Mouse (Mus musculus) left cerebral cortex, adult 2 months (tissue): Measurements from ENCODE around the gene Smarcb1. TPM values are rescaled to one million over a fixed set of nuclear protein-coding genes. Genes with fewer than 3 reads are reported as not detected.

Source experiments
- DNase-seq, 2 experiments: peaks; one replicate each; pipeline ENCODE4 v3.0.0; 2021 to 2022; ENCODE audit warnings: low spot score in 2 of 2, mixed read lengths in 1 of 2; ENCODE audit errors: extremely low spot score in 1 of 2
- H3K27ac ChIP-seq: fragments of 200-600 bp; 2 replicates; pipeline ENCODE4 v1.8.1; 2022
- H3K4me3 ChIP-seq: fragments of 200-600 bp; 2 replicates; pipeline ENCODE4 v1.8.1; 2022
- CTCF ChIP-seq: fragments of 200-600 bp; IDR thresholded peaks from 2 replicates; pipeline ENCODE4 v1.8.1; 2022; ENCODE audit warnings: antibody characterized with exemption, mild to moderate bottlenecking, moderate library complexity
- intact Hi-C: fragments of 180-260 bp; cut with DNase I; formaldehyde crosslinking; loops from one replicate; pipeline ENCODE4 v1.15.1; 2025
- long read RNA-seq, 2 experiments: library from polyadenylated mRNA; stranded (forward); transcript quantifications; one replicate each; pipeline ENCODE4 v2.0.0; 2021; ENCODE audit warnings: borderline mapping rate in 2 of 2
- total RNA-seq, 2 experiments: library from RNA; stranded (reverse); gene quantifications; 2 replicates each; pipeline ENCODE4 v1.2.3; 2021

The Smarcb1 gene
- total RNA-seq = 10 to 100 TPM; 75.8 to 78.2 TPM
- long read RNA-seq, experiment 1, full-length matches to known transcripts = 66 of 74 reads
- long read RNA-seq, experiment 1, partial matches to known transcripts = 4 of 74 reads
- long read RNA-seq, experiment 1, other reads (novel, unspliced or antisense) = 4 of 74 reads
- long read RNA-seq, experiment 2, transcript Smarcb1-202 (9 exons, 1,622 nt) = minor isoform, 18 of 66 reads
- long read RNA-seq, experiment 2, transcript Smarcb1-201 (9 exons, 1,660 nt) = major isoform, 34 of 66 reads
- long read RNA-seq, experiment 2, partial matches to known transcripts = 10 of 66 reads
- long read RNA-seq, experiment 2, other reads (novel, unspliced or antisense) = 4 of 66 reads

DNA sequence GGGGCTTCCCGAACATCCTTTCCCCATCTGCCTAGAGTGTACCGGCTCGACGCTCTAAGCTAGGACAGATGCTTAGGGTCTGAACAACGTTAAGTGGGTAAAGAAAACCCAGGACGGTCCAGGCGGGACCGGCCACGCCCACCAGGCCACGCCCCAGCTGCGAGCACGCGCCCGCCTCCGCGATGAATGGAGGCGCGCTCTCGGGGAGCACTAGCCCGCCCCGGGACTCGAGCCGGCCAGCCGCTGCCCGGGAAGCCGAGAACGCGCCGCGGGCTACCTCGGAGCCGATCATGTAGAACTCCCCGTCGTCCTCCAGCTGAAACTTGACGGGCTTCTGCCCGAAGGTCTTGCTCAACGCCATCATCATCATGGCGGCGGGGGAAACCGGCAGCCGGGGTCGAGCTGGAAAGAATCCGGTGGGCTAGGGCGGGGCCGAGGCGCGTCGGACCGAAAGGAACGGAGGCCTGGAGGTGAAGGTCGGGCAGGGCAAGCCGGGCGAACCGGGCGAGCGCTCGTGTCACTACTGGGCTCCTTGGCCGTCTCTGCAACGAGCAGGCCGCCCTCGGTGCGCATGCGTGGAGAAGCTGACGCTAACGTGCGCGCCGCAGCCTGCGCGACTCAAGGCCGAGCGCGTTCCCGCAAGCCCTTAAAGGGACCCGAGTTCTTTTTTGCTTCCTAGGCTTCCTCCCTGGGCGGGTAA is at the start of gene Smarcb1:
Gene Smarcb1 (minus strand): TSS at position 592 of the 700 bp plus-strand sequence.
- intact Hi-C loops = loop anchor here (1.0 to 2.0 kb wide), 2 partner anchors 24 to 30 kb away; no protein-coding TSS in a partner anchor
- no peak for TF ChIP-seq CTCF
- Histone ChIP-seq H3K4me3 (peak within 1 kb of the TSS; percentile 99), H3K27ac (peak within 1 kb of the TSS; percentile 100)
- peak; percentile 95 for DNase-seq

DNA sequence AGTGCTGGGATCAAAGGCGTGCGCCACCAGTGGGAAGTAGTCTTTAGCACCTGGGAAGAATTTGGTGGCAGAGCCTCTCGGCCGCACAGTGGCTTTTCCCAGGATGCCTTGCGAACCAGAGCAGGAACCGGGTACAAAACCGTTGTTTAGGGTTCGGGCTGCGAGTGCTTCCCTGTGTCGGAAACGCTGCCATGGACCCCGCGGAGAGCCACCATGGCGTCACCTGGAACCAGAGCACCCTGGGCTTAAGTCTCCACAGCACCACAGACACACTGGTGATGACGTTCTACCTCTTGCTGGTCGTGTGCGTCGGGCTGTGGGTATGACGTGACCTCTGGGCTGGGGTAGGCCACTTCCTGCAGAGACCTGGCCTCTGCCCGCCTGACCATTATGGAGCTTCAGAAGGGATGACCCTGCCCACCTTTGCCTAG is 33.0 kb upstream of the Smarcb1 start, which contains the start of gene Gm5134:
Gene Gm5134 (plus strand): TSS at position 134 of the 431 bp plus-strand sequence.
- Histone ChIP-seq H3K4me3 (no peak within 1 kb of the TSS), H3K27ac (no peak within 1 kb of the TSS)
- intact Hi-C loops = loop anchor here (10.0 kb wide), 1 partner anchor 770 kb away; no protein-coding TSS in a partner anchor
- no peak for TF ChIP-seq CTCF
- no peak for DNase-seq

- intact Hi-C loops = loop anchor here (1.0 to 10.0 kb wide), 6 partner anchors 31 to 767 kb away; partner anchors contain the start of gene Smarcb1
- peak overlapping the region; percentile 37 for H3K4me3 ChIP-seq
- no peak overlapping the region for H3K27ac ChIP-seq
- TF ChIP-seq CTCF = peak; percentile 78
- no peak for DNase-seq
Measured at GRCm38 (mm10) chr10:75951424-75952050, 30.1 kb upstream of the Smarcb1 start.

DNA sequence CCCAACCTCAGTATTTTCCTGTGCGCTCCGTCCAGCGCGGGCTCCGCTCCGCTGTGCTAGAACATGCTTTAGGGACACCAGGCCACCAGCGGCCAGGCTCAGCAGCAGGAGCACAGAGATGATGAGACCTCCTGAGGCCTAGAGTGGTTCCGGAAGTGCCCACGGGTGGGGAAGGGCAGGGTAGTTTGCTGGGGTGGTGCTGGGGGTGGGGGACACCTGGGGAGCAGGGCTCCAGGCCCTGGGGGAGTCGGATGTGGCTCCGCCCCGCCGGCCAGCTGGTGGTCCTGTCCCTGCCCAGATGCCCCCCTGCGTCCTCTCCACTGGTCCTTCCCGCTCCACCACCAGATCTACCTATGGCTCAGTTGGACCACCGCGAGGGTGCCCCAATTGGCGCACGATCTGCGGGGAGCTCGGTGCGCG is 29.4 kb upstream of the Smarcb1 start:
- Histone ChIP-seq H3K27ac (no peak overlapping the region), H3K4me3 (peak overlapping the region; percentile 37)
- DNase-seq = no peak
- intact Hi-C loops = loop anchor here (1.0 to 10.0 kb wide), 6 partner anchors 30 to 766 kb away; partner anchors contain the start of gene Smarcb1
- TF ChIP-seq CTCF = no peak

DNA sequence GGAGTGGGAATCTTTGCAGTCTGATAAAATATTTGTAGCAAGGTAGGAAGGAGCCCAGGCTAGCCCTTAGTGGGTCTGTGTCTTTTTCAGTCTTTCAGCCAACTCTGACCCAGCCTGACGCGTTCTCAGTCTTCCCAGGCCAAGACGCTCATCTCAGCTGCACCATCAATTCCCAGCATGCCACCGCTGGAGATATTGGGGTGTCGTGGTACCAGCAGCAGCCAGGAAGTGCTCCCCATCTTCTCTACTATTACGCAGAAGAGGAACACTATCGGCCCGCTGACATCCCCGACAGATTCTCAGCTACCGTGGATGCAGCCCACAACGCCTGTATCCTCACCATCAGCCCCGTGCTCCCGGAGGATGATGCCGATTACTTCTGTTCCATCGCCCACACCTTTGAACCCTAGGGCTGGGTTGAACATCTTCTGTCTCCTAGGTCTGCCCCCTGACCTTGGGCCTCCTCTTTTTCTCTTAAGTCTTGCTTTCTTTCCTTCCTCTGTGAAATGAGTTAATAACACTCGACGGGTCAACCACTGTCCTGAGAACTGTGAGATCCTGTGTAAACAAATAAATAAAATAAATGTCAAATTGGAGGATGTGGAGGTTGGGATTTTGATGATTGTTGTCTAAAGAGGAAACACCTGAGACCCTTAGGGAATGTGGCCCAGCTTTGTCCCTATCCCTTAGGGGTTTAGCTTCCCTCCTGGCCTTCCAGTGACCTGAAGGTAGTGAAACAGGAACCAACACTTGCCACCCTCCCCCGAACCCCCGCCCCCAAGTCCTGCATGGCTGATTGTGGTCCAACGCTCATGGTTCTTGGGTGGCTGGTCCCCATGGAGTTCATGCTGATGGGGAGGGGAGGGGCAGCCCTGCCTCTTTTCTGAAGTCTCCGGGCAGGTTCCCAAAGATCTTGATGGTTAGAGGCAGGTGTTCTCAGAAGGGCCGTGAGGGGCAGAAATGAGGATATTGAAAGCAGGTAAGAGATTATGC is 27.9 kb upstream of the Smarcb1 start:
- H3K27ac ChIP-seq = no peak overlapping the region
- intact Hi-C loops = loop anchor here (2.0 to 10.0 kb wide), 3 partner anchors 29 to 765 kb away; partner anchors contain the start of gene Smarcb1
- TF ChIP-seq CTCF = no peak
- DNase-seq = no peak
- no peak overlapping the region for H3K4me3 ChIP-seq

- H3K27ac ChIP-seq = no peak overlapping the region
- DNase-seq = no peak
- intact Hi-C loops = no loop called here
- no peak for TF ChIP-seq CTCF
- no peak overlapping the region for H3K4me3 ChIP-seq
Measured at GRCm38 (mm10) chr10:75948079-75948478, 26.7 kb upstream of the Smarcb1 start.

DNA sequence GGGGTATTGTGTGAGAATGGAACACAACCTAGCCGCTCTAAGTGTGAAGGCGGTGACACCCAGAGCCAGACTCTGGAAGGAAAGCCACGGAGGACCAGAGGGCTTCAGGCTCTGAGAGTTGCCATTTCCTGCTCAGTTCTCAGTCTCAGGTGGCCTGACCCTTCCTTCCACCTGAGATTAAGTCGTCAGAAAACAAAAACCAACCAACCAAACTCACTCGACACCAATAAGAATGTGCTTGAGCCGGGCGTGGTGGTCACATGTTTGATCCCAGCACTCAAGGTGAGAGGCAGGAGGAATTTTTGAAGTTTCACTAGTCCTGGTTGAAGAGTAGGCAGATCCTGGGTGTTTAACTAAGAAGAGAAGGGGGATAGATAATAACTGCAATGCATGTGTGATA is 24.5 kb upstream of the Smarcb1 start:
- no peak for TF ChIP-seq CTCF
- H3K4me3 ChIP-seq = no peak overlapping the region
- H3K27ac ChIP-seq = no peak overlapping the region
- no peak for DNase-seq
- intact Hi-C loops = no loop called here

DNA sequence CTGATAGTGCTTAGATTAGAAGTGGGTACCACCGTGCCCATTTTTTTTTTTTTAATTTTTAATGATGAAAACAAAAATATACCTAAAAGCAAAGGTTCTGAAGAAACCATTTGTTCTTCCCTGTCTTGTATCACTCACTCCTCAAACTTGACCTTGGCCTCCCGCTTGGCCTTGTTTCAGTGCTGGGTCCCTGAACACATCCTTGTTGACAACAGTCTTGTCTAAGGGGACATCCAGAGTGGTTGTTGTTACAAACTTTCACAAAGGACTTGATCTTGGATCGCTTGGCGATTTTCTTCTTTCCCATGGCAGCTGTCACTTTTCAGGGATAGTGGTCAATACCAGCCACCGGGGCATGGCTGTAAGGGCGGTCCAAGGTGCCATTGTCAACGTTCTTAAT is 23.8 kb upstream of the Smarcb1 start:
- Histone ChIP-seq H3K27ac (no peak overlapping the region), H3K4me3 (no peak overlapping the region)
- no peak for DNase-seq
- TF ChIP-seq CTCF = no peak
- intact Hi-C loops = no loop called here

- TF ChIP-seq CTCF = no peak
- intact Hi-C loops = no loop called here
- Histone ChIP-seq H3K27ac (no peak overlapping the region), H3K4me3 (no peak overlapping the region)
- no peak for DNase-seq
Measured at GRCm38 (mm10) chr10:75944066-75944772, 22.8 kb upstream of the Smarcb1 start.
